Mouse (Mus musculus): ENCODE measurements around the gene Spen. TPM values are rescaled to one million over a fixed set of nuclear protein-coding genes. Genes with fewer than 3 reads are reported as not detected.

Spen gene
- total RNA-seq, 4 experiments from 2014 or later, result 59.2 to 67.9 (median 66.9) TPM

DNA sequence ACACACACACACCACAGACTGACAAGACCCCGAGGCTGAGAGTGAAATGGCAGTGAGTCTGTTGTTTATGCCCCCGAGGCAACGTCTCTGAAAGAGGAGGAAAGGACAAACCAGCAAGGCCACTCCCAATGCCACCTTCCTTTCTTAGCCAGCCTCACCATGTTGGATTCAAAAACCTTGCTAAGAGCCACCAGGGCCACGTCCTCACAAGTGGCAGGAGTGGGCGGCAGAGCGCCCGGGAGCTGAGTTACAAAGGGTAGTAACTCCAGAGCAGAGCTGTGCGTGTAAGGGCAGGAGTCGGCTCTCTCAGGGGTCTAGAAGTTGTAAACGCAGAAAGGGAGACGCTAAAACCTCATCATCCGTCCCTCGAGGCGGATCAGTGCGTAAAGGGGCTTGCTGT lies 7.4 kb downstream of the Spen start:
- no peak for DNase-seq (ENCODE audit: low spot score in 2 of 2)

DNA sequence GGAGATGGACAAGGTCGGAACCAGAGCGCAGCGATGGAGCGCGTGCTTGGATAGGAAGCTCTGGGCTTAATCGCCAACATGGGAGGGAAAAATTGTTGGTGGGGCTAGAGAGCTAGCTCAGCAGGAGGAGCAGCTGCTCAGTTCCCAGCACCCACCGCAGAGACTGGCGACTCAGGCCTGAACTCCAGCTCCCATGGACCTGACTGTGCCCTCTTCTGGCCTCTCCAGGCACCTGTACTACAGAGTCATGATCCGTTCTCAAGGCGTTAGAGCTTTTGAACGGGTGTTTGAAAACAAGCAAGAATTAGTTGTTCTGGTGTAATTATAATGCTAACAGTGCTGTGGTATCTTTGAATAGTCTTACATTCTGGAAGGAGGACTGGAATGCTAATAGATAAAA lies 9.5 kb downstream of the Spen start:
- DNase-seq (ENCODE audit: low spot score in 2 of 2), result no peak

- DNase-seq (ENCODE audit: low spot score in 2 of 2), result no peak
Observed at GRCm38 (mm10) chr4:141526936-141527650, 11.3 kb downstream of the Spen start.

GRCm38 (mm10) chr4:141525940-141526339 lies 12.5 kb downstream of the Spen start:
- no peak for DNase-seq (ENCODE audit: low spot score in 2 of 2)

DNA sequence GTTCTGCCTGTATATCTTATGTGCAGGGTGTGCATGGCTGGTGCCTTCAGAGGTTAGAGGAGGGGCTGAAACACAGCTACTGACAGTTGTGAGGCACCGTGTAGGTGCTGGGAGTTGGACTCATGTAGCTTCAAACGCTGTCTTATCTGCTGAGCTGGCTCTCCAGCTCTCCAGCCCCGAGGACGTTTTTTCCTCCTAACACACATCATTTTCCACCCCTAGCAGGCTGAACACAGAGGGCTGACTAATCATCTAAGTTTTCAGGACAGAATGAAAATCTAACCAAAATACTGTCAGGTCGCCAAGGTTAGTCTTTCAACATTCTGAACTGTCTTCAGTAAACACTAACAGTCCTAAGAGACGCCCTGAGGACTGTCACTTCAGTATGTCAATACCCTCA lies 13.7 kb downstream of the Spen start:
- no peak for DNase-seq (ENCODE audit: low spot score in 2 of 2)

GRCm38 (mm10) chr4:141523128-141523527 lies 15.3 kb downstream of the Spen start:
- DNase-seq (ENCODE audit: low spot score in 2 of 2), result no peak

DNA sequence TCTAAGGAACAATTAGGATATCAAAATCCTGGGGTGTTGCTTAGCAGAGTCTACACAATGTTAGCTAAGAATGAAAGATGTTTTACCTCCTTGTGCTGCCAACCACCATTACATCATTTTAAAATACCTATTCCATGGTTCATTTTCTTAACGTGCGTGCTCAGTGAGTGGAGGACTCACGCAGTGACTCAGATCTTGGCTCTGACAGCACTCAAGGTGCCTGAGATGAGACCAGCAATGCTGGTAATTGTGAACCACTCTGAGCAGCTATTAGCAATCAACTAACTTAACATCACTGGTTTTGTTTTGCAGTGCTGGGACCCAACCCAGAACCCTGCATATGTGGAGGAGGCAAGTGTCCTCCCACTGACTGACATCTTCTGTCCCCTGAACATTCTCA lies 20.0 kb downstream of the Spen start:
- no peak for DNase-seq (ENCODE audit: low spot score in 2 of 2)

DNA sequence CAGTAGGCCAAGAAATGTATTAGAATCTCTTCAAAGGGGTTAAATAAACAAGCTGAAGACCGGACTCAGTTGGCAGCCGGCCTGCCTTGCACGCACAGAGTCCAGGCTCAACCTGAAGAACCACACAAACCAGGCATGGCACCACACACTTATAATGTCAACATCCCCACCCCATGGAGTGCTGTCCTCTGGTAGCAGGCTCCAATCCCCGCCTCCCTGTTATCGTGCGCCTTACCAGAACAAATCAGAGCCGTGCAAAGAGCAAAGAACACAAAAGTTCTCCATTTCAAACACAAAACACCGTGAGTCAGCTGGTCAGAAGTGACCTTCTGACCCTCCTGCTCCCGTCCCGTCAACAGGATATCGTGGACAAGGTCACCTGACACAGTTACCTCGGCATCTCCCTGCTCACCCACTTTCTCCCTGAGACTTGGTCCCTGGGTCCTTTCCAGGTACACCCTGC lies 24.2 kb downstream of the Spen start:
- DNase-seq (ENCODE audit: low spot score in 2 of 2), result no peak

- no peak for DNase-seq (ENCODE audit: low spot score in 2 of 2)
Observed at GRCm38 (mm10) chr4:141512145-141512544, 26.3 kb downstream of the Spen start.

DNA sequence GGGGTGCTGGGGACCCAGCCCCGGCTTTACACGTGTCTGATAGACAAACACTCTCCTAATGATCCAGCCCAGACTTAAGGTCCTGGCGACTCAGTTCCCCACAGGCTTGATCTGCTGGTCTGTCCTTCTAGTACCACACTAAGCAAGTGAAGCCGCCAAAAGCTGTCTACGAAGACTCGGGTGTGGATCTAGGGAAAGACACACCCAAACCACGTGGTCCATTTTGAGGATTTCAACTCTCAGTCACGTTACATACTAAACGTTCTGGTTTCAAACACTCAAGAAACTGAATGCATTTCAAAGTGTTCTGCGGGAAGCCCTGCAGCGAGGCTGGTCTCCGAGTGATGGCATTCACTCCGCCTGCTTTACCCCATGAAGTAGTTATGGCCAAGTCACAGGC lies 27.9 kb downstream of the Spen start:
- no peak for DNase-seq (ENCODE audit: low spot score in 2 of 2)

- no peak for DNase-seq (ENCODE audit: low spot score in 2 of 2)
Observed at GRCm38 (mm10) chr4:141506893-141507292, 31.5 kb downstream of the Spen start.

DNA sequence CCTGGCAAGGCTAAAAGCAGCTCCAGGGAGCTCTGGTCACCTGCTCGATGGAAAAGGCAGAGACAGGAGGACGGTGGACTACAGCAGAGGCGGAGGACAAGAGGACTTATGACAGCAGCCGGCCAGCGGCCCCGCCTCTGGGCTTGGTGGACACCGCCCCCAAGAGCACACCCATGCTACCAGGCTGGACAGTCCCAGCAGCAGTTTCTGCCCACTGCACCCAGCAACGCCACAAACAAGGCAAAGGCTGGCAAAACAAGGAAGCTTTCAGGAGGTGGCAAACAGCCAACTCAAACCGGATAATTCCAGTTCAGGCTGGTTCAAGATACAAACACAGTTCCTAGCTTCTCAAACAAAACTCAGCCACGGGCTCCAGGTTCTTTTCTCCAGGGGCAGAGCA lies 32.0 kb downstream of the Spen start:
- peak; percentile 81 to 83 for DNase-seq (ENCODE audit: low spot score in 2 of 2)

- no peak for DNase-seq (ENCODE audit: low spot score in 2 of 2)
Observed at GRCm38 (mm10) chr4:141505810-141506209, 32.6 kb downstream of the Spen start.

DNA sequence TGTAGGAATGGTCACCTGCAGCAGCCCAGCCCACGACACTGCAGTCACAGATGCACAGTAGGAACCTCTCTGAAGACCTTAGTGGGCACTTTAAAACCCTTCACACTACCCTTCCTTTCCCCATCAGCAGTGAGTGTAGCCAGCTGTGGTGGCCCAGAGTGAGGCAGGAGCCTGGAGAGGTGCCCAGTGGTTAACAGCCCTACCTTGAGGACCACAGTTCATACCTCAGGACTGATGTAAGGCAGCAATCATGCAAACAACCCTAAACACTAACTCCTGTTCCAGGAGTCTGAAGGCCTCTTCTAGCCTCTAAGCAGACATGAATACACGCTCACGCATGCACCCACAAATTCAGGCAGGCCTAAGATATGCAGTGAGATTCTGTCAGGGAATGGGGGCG lies 33.9 kb downstream of the Spen start:
- no peak for DNase-seq (ENCODE audit: low spot score in 2 of 2)

- no peak for DNase-seq (ENCODE audit: low spot score in 2 of 2)
Observed at GRCm38 (mm10) chr4:141502723-141503122, 35.7 kb downstream of the Spen start.

- no peak for DNase-seq (ENCODE audit: low spot score in 2 of 2)
Observed at GRCm38 (mm10) chr4:141501058-141501457, 37.3 kb downstream of the Spen start.

- no peak for DNase-seq (ENCODE audit: low spot score in 2 of 2)
Observed at GRCm38 (mm10) chr4:141500637-141501036, 37.8 kb downstream of the Spen start.

GRCm38 (mm10) chr4:141488670-141489069 lies 49.7 kb downstream of the Spen start:
- DNase-seq (ENCODE audit: low spot score in 2 of 2), result no peak

- DNase-seq (ENCODE audit: low spot score in 2 of 2), result no peak
Observed at GRCm38 (mm10) chr4:141487581-141487980, 50.8 kb downstream of the Spen start.

DNA sequence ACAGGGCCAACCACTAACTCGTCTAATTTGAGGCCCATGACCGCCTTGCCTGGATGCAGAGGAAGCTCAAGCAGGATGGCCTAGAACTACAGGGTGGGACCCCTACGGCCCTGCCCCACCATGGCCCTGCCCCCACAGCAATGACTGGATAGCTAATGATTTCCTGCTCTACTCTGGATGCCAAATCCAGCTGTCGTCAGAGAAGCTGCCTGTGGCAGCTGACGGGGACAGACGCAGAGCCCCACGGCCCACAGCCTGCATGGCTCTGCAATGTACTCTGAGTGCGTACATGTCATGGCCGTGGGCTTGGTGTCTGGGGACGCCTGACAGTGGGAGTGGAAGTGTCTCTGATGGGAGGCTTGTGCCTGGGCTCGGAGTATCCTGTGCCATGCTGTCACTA lies 54.3 kb downstream of the Spen start:
- DNase-seq (ENCODE audit: low spot score in 2 of 2), result no peak

GRCm38 (mm10) chr4:141479411-141479810 lies 59.0 kb downstream of the Spen start:
- DNase-seq (ENCODE audit: low spot score in 2 of 2), result no peak

DNA sequence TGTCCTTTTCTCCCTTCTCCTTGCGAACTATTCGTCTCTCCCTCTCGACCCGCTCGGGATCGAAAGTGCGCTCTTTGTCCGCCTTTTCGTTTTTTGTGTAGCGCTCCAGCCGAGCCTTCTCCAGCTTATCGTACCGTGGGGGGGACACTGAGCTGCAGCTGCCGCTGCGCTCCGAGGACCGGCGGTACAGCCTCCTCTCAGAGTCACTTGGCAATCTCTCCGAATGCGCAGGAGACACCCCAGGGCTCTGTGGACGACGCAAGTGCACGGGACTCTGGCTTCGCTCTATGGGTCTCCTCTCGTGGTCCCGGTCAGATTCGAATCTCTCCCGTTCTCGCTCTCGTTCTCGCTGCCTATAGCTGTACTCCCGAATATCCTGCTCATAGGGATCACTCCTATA lies 59.6 kb downstream of the Spen start:
- DNase-seq (ENCODE audit: low spot score in 2 of 2), result no peak

DNA sequence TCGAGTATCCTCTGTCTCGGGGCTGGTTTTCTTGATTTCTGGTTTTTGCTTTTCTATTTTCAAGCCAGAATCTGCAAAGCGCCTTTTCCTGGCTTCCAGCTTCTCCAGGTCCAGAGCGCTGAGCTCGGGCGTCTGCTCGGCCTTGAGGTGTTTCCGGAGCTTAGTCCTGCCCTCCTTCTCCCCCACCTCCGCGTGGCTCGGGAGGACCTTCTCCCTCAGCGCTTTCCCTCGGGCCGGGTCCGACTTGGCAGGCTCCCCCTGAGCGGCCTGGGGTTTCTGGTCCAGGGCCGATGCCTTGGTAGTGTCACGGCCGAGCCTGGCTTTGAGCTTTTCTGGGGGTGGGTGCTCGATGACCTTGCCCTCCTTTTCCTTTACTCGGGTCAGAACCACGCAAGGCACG lies 60.2 kb downstream of the Spen start:
- no peak for DNase-seq (ENCODE audit: low spot score in 2 of 2)

DNA sequence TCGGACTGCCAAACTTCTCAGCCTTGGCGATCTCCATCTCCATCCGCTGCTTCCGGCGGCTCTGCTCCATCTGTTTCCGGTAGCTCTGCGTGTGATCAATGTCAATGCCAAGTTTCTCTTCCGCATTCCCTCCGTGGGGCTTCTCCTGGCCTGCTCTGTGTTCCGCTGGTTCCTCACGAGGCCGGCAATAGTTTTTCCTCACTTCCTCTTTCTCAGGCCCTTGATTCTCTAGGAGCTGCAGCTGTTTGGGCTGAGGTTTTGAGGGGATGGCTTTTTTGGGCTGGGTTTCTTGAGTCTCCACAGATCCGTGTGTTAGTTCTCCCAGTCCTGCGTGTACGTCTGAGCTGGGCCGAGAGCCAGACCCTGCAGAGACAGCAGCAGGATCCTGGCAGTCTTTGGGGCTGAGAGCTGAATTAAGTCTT lies 60.7 kb downstream of the Spen start:
- DNase-seq (ENCODE audit: low spot score in 2 of 2), result peak; percentile 71 to 74

Data from layer of hippocampus, adult 8-10 months (tissue).